Mouse (Mus musculus) heart, postnatal 0 days (tissue): ENCODE measurements at regions not wholly inside any gene's neighbourhood (a gene's known extent, or its start where the extent isn't known, plus 50 kb on each side); places are given as distances from the start of the nearest gene placed in this dataset.

ENCODE experiments used
- ATAC-seq: fragments of 200-750 bp; cut with Nextera tagmentation; 2 replicates; pipeline ENCODE4 v1.8.0; 2017; ENCODE audit warnings: low read depth, moderate number of reproducible peaks, moderate library complexity; ENCODE audit not compliant: insufficient read depth
- DNase-seq: peaks from one replicate; pipeline ENCODE4 v3.0.0-alpha.2; 2016; ENCODE audit warnings: low spot score
- H3K27ac ChIP-seq: fragments of 300-500 bp; sonication (generic); 2 replicates; pipeline ENCODE4 v1.5.1; 2014; ENCODE audit warnings: low read depth, mild to moderate bottlenecking
- H3K27me3 ChIP-seq: fragments of 300-500 bp; sonication (generic); 2 replicates; pipeline ENCODE4 v1.6.1; 2014; ENCODE audit warnings: low read length, mixed read lengths; ENCODE audit not compliant: control insufficient read depth, insufficient read depth
- H3K36me3 ChIP-seq: fragments of 300-500 bp; sonication (generic); replicated peaks from 2 replicates; pipeline ENCODE4 v1.6.1; 2014; ENCODE audit warnings: low read length, mixed read lengths; ENCODE audit not compliant: control insufficient read depth, insufficient read depth
- H3K4me1 ChIP-seq: fragments of 300-500 bp; sonication (generic); 2 replicates; pipeline ENCODE4 v1.6.1; 2014; ENCODE audit warnings: antibody characterized with exemption; ENCODE audit not compliant: control insufficient read depth, insufficient read depth
- H3K4me2 ChIP-seq: fragments of 300-500 bp; sonication (generic); 2 replicates; pipeline ENCODE4 v1.6.1; 2014; ENCODE audit warnings: low read depth, mild to moderate bottlenecking, low read length, moderate library complexity
- H3K4me3 ChIP-seq: fragments of 300-500 bp; sonication (generic); 2 replicates; pipeline ENCODE4 v1.5.1; 2014; ENCODE audit warnings: low read depth, low read length
- H3K9ac ChIP-seq: fragments of 300-500 bp; sonication (generic); replicated peaks from 2 replicates; pipeline ENCODE4 v1.6.1; 2014; ENCODE audit warnings: low read depth, low read length, mixed read lengths
- H3K9me3 ChIP-seq: fragments of 300-500 bp; sonication (generic); replicated peaks from 2 replicates; pipeline ENCODE4 v1.6.1; 2016; ENCODE audit warnings: low read length; ENCODE audit not compliant: control insufficient read depth
- CTCF ChIP-seq: IDR thresholded peaks from 2 replicates; pipeline ENCODE4 v1.5.1; 2016; ENCODE audit warnings: antibody characterized with exemption, control low read depth, low read depth
- EP300 ChIP-seq: IDR thresholded peaks from 2 replicates; pipeline ENCODE4 v1.6.1; 2016; ENCODE audit warnings: antibody characterized with exemption, low read depth
- WGBS: fragments of 180-500 bp; shearing (Covaris S2); extraction: QIAGEN DNeasy Blood & Tissue Kit; methylation state at CpG from one replicate; pipeline ENCODE4 v1.1.7; 2014; 5-methylcytosine and 5-hydroxymethylcytosine counted together

- Histone ChIP-seq H3K9me3 (no peaks in the 10 kb centered on the region), H3K4me1 (peaks cover 11% of the 10 kb centered on the region), H3K27me3 (no peaks in the 10 kb centered on the region), H3K27ac (no peak overlapping the region), H3K9ac (no peak overlapping the region), H3K36me3 (no peaks in the 10 kb centered on the region), H3K4me2 (no peak overlapping the region), H3K4me3 (no peak overlapping the region)
- ATAC-seq (no peak), DNase-seq (peak; percentile 39)
- TF ChIP-seq CTCF (no peak), EP300 (no peak)
- 9% methylated on average over 3 of the region's 3 CpGs for WGBS
These were observed 55.6 kb upstream of the Pias1 start for GRCm38 (mm10) chr9:63043304-63043703.

GRCm38 (mm10) chr9:63038031-63038430 lies 50.3 kb upstream of the Pias1 start:
- 78% methylated on average over 6 of the region's 6 CpGs for WGBS
- Histone ChIP-seq H3K27me3 (no peaks in the 10 kb centered on the region), H3K9ac (no peak overlapping the region), H3K27ac (no peak overlapping the region), H3K4me3 (no peak overlapping the region), H3K9me3 (no peaks in the 10 kb centered on the region), H3K36me3 (no peaks in the 10 kb centered on the region), H3K4me1 (peaks cover 7% of the 10 kb centered on the region; the same call in 1 of the 2 replicates), H3K4me2 (no peak overlapping the region)
- TF ChIP-seq EP300 = no peak
- no peak for TF ChIP-seq CTCF
- no peak for ATAC-seq
- no peak for DNase-seq
